Mouse (Mus musculus) cortical plate, adult 2 months (tissue): ENCODE data around the gene Zc3h12d.

Source experiments
- CTCF ChIP-seq: fragments of 200-500 bp; IDR thresholded peaks from 2 replicates; pipeline ENCODE4 v1.5.1; 2011; ENCODE audit warnings: mild to moderate bottlenecking, control low read depth, low read length; ENCODE audit not compliant: insufficient read depth; ENCODE audit errors: extremely low read depth
- POLR2A ChIP-seq: fragments of 200-500 bp; IDR thresholded peaks from 2 replicates; pipeline ENCODE4 v1.6.1; 2011; ENCODE audit warnings: mild to moderate bottlenecking, low read length, control low read depth; ENCODE audit not compliant: insufficient read depth; ENCODE audit errors: extremely low read depth

DNA sequence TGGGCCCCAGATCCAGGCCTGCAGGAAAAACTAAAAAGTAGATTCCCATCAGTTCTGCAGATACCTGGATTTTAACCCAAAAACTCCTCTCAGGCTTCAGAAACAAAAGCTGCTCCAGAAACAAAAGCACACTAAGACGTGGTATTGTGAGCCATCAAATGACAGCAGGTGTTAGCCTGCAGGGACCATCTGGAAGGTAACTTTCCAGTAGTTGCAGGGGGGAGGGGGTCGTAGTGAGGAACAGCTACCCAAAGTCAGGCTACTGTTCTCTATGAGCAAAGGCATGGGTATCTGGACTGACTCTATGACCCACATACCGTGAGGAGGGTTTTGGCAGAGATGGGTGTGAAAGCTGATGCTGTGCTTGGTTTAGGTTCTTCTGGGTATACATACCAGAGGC lies 8.5 kb downstream of the Zc3h12d start:
- TF ChIP-seq CTCF (no peak), POLR2A (no peak)
